Mouse (Mus musculus) thymus, postnatal 0 days (tissue): ENCODE data around the gene Src. TPM values are rescaled to one million over a fixed set of nuclear protein-coding genes. Genes with fewer than 3 reads are reported as not detected.

Experiments
- DNase-seq: peaks from one replicate; pipeline ENCODE4 v3.0.0-alpha.2; 2015; ENCODE audit warnings: low spot score
- polyA plus RNA-seq: library from polyadenylated mRNA; unstranded; fragments of >200 nt; fragmentation: Nextera tagmentation; extraction: Ambion mirVana; gene quantifications from 2 replicates; pipeline ENCODE4 v1.2.1, GENCODE M21; 2015

Src gene
- polyA plus RNA-seq, 1 experiment from 2014 or later = 5.3 TPM

DNA sequence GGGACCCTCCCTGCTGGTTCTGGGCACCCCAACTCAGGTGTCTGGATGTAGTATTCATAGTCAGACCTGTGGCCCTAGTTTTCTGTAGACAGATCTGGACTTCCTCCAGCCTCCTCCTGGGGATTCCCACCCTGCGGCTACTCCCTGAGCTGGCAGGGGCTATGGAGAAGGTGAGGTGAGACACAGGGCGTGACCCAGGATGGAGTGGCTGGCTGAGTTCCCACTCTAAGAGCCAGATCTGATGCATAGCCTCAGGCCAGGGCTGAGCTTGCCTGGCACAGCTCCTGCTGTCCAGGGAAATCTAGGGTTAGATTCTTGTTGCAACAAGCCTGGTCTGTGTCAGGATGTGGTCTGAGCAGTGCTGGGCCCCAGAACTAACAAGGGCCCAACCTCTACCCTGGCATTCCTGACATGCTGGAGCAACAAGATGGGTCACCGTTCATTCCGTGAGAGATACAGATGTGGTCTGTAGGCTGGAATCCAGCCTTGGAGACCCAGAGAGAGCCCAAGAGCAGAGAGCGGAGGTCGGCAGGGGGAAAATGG, 7.0 kb upstream of the Src start:
- no peak for DNase-seq

GRCm38 (mm10) chr2:157412497-157412896, 5.7 kb upstream of the Src start:
- DNase-seq = no peak

DNA sequence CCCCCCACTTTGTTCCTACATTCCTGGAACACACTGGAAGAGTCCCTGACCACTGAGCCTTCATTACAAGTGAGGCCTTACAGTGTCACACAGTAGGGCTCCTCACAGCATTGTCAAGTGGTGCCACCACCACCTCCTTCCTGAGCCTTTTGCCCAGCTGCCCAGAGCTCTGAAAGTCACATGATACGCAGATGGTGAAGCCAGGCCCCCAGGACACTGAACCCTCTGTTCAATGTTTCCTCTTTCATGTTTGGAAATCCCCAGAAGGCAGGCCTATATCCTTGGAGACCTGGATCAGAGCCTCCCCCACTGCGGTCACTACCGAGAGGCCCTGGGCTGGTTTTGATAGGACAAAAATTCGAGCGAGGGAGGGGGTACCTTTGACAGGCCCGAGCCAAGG, 1.0 kb upstream of the Src start:
- no peak for DNase-seq

GRCm38 (mm10) chr2:157418609-157419071, 396 bp downstream of the Src start:
- no peak for DNase-seq

DNA sequence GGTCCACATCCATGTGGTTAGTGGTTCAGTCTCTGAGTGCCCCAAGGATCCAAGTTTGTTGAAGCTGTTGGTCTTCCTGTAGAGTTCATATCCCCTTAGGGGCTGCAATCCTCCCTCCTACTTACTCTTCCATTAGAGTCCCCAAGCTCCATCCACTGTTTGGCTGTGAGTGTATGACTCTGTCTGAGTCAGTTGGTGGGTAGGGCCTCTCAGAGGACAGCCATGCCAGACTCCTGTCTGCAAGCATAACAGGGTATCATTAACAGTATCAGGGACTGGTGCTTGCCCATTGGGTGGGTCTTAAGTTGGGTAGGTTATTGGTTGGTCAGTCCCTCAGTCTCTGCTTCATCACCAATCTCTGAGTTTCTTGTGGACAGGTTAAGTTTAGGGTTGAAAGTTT, 1.3 kb downstream of the Src start:
- no peak for DNase-seq

DNA sequence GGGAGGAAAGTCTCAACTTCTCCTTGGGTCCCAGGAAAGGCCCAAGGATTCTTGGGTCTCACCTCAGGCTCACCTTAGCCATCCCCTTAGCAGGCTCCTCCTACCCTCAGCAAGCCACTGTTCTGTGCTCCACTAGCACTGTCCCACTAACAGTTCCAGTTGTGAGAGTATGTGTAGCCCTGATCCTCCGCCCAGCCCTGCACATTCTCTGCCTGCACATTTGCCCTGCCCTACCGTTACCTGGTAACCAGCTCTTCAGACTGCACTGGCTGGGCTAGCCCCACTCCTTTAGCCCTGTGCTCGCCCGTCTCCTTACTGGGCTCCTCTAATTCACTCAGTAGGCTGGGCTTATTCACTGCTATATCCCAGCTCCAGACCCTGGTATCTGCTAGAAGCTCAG, 2.2 kb downstream of the Src start:
- no peak for DNase-seq

DNA sequence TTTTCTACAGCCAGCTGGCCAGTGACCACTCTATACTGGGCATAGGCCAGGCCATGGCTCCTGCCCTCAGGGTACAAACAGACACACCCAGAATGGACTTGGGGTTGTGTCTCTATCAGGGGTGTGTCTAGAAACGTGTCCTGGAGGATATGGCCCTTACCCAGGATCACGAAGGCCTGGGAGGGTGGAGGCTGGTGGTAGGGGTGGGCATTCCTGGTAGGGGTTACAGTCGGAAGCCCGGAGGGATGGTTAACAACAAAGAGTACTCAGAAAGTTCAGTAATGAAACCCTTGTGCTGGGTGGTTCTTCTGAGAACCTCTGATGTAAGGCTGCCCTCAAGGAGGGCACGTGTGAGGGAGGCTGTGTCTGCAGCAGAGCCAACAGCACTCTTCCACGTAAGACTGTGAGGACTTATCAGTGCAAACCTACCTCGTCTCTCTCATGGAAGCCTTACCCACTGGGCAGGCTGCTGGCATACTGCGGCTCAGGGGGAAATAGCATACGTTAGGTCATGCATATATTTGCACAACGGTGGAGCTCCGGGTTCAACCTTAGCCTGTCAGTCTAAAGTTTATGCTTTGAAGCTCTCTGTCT, 3.9 kb downstream of the Src start:
- no peak for DNase-seq

- no peak for DNase-seq
These were observed 4.8 kb downstream of the Src start for GRCm38 (mm10) chr2:157422854-157423705.

DNA sequence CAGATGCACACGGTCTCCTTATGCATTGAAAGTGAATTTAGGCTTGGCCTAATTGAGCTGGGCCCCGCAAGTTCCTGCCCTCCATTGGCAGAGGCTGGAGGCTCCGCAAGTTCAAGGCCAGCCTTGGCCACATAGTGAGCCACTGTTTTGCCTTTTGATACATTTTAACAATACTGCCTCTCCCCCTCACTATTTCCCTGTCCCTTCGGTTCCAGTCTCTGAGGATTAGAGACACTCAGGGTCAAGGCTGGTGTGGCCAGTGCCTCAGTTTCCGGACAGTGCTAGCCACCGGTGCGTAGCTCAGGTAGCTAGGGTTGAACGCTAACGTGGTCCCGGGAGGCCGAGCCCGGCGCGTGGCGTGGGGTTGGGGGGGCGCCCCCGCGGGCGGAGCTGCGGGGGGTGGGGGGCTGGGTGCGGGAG, 5.5 kb downstream of the Src start:
- DNase-seq = no peak

- no peak for DNase-seq
These were observed 6.1 kb downstream of the Src start for GRCm38 (mm10) chr2:157424126-157424903.

DNA sequence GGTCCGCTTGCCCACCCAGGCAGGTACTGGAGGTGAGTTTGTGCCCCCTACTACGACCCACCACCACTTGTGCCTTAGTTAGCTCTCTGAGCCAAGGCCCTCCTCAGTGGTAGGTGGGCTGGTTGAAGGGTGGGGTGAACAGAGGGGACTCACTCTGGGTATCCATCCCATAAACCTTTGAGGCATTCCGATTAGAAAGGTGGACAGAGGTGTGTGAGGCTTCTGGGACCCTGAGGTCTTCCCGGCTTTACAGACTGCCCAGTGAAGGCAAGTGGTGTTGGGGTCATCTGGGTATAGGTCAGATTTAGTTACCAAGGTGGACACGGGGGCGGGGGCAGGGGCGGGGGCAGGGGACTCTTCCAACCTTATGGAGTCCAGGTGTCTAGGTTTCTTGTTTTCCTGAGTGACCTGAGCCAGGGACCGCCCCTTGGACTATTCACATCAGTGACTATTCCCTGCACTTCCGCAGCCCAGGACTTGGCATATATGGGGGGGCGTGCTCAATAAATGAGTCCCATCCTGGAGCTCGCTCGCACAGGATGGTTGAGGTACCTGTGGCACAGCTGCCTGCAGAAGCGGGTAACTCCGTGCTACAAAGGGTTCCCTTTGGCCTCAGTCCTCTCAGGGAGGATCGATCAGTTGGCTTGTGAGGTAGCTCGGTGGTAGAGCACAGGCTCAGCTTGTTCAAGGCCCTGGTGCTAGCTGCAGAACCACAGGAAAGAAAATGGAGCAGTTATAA, 6.8 kb downstream of the Src start:
- DNase-seq = no peak

DNA sequence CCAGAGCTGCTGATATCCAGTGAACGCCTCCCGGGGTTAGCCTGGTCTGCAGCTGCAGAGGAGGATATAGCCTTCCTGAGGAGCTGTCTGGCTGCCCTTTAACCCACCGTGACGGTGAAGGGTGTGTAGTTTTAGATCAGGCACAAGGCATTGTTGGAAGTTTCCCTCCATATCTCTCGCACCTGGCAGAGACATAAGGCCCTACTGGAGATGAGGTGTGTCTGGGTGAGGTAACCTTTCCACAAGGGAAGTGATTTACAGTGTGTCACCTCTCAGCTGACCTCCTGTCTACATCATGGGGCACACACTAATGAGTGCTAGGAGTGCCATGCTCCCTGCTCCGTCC, 7.4 kb downstream of the Src start:
- no peak for DNase-seq

GRCm38 (mm10) chr2:157426171-157426570, 7.9 kb downstream of the Src start:
- DNase-seq = no peak

DNA sequence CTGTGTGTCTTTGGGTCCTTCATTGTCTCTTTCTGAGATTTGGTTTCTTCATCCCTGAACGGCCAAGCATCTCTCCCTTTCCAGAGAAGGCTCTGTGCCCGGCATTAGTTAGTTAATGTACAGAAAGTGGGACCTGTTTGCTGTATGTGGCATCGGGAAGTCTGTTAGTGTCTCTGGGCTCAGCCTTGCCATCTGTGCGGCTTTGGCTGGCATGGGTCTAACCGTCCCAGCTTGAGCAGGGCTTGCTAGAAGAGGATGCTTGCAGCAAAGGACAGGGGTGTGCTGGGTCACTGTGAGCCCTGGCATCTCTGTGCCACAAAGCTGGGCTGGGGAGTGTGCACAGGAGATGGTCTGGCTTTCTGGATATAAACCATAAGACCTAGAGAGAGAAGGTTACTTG, 8.9 kb downstream of the Src start:
- no peak for DNase-seq

DNA sequence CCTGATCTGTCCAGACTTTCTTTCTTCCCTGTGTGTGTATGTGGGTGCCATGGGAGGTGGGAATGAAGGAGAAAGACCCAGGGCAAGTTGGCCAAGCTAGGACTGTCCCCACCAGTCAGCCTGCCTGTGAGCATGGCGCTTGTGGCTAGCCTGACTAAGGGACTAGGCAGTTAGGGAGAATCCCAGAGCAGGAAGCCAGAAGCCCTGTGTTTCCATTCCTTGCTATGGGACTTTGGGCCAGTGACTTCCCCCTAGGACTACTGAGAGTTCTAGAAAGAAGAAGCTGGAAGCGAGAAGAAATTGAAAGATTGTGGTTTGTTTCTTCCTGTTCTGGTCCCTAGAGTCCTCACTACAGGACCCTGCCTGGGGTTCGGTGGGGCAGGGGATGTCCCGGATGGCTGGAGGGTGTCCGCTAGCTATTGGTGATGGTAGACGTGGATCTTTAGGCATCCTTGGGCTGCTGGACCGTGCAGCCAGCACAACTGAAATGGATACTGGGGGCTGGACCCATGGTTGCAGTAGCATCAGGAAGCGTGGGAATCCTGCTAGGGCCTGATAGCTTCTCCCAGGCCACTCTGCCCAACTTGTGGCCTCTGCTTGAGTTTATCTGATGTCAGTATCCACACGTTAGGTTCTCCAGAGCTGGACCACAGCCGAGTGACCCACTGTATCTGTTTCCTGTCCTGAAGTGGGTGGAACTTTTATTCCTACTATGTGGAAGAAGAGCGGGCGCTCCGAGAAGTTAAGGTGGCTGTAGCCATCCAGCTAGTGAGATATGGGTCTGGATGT, 10.3 kb downstream of the Src start:
- DNase-seq = no peak

DNA sequence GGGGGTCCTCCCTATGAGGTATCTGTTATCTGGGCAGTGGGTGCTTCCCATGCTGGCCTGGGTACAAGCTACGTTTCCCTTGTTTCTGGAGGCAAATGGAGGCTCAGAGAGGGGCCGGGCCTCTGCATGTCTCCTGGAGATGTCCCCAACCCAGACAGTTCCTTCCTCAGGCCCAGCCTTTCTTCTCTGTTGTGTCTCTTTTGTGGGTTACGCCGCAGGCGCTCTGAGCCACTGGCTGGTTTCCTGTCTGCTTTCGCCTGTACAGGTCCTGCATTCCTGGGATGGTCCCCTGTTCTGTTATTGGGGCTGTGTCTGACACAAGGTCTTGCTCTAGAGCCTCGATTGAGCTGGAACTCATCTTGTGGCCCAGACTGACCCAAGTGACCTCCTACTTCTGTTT, 11.5 kb downstream of the Src start:
- no peak for DNase-seq

- no peak for DNase-seq
These were observed 12.6 kb downstream of the Src start for GRCm38 (mm10) chr2:157430667-157431429.

DNA sequence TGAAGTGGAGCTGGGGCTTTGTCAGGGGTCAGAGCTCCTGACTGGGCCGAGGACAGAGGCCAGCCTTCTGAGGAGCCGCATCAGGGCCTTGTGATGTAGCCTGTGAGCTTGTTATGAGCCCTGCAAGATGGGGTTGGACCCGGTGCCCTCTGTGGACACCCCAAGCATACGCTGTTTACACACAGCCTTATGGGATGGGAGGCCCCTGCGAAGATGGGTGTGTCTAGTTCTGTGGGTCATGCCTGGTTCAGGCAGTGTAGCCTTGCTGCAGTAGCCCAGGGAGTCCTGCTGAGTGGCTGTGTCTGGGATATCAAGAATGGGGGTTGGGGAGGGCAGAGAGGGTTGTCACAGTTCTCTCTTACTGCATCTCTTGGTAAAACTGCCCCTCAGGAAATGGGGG, 13.7 kb downstream of the Src start:
- no peak for DNase-seq

- no peak for DNase-seq
These were observed 14.2 kb downstream of the Src start for GRCm38 (mm10) chr2:157432476-157432875.

- no peak for DNase-seq
These were observed 15.8 kb downstream of the Src start for GRCm38 (mm10) chr2:157434041-157434440.
